Mouse (Mus musculus) midbrain, embryonic 10.5 days (tissue): ENCODE results near the gene B3gnt2. TPM values are rescaled to one million over a fixed set of nuclear protein-coding genes. Genes with fewer than 3 reads are reported as not detected.

ENCODE experiments used
- DNase-seq: peaks from one replicate; pipeline ENCODE4 v3.0.0-alpha.2; 2017; ENCODE audit warnings: low spot score
- H3K27ac ChIP-seq: fragments of 300-500 bp; sonication (generic); replicated peaks from 2 replicates; pipeline ENCODE4 v1.5.1; 2016; ENCODE audit warnings: mild to moderate bottlenecking
- H3K27me3 ChIP-seq: fragments of 300-500 bp; sonication (generic); 2 replicates; pipeline ENCODE4 v1.6.1; 2016; ENCODE audit warnings: low read depth, mild to moderate bottlenecking; ENCODE audit not compliant: poor library complexity, severe bottlenecking
- H3K36me3 ChIP-seq: fragments of 300-500 bp; sonication (generic); 2 replicates; pipeline ENCODE4 v1.6.1; 2016; ENCODE audit warnings: mild to moderate bottlenecking, moderate library complexity
- H3K4me1 ChIP-seq: fragments of 300-500 bp; sonication (generic); 2 replicates; pipeline ENCODE4 v1.6.1; 2016
- H3K4me3 ChIP-seq: fragments of 300-500 bp; sonication (generic); 2 replicates; pipeline ENCODE4 v1.5.1; 2016; ENCODE audit warnings: mild to moderate bottlenecking, moderate library complexity
- H3K9me3 ChIP-seq: fragments of 300-500 bp; sonication (generic); replicated peaks from 2 replicates; pipeline ENCODE4 v1.6.1; 2016; ENCODE audit warnings: mild to moderate bottlenecking
- WGBS: fragments of 180-500 bp; shearing (Covaris S2); methylation state at CpG from one replicate; pipeline ENCODE4 v1.1.7; 2016; 5-methylcytosine and 5-hydroxymethylcytosine counted together
- polyA plus RNA-seq: library from polyadenylated mRNA; unstranded; fragments of >200 nt; fragmentation: Nextera tagmentation; extraction: Ambion mirVana; gene quantifications from 2 replicates; pipeline ENCODE4 v1.2.1, GENCODE M21; 2016

Gene B3gnt2
- polyA plus RNA-seq, 1 experiment from 2014 or later = 2.7 TPM

- Histone ChIP-seq H3K4me1 (peaks cover 7% of the 10 kb centered on the region; the same call in 1 of the 2 replicates), H3K27me3 (no peaks in the 10 kb centered on the region), H3K27ac (no peak overlapping the region), H3K9me3 (no peaks in the 10 kb centered on the region), H3K4me3 (no peak overlapping the region), H3K36me3 (no peaks in the 10 kb centered on the region)
- WGBS = 80% methylated on average over 4 of the region's 4 CpGs
- no peak for DNase-seq
These were observed 97.0 kb downstream of the B3gnt2 start for GRCm38 (mm10) chr11:22763556-22764295.

- Histone ChIP-seq H3K9me3 (no peaks in the 10 kb centered on the region), H3K27me3 (no peaks in the 10 kb centered on the region), H3K36me3 (no peaks in the 10 kb centered on the region), H3K27ac (no peak overlapping the region), H3K4me3 (no peak overlapping the region), H3K4me1 (peaks cover 7% of the 10 kb centered on the region; the same call in 1 of the 2 replicates)
- 73% methylated on average over 1 of the region's 1 CpGs for WGBS
- no peak for DNase-seq
These were observed 97.7 kb downstream of the B3gnt2 start for GRCm38 (mm10) chr11:22763055-22763454.

- H3K27ac ChIP-seq = no peak overlapping the region
- H3K4me1 ChIP-seq = peaks cover 7% of the 10 kb centered on the region; the same call in 1 of the 2 replicates
- no peaks in the 10 kb centered on the region for H3K9me3 ChIP-seq
- H3K4me3 ChIP-seq = no peak overlapping the region
- WGBS = 91% methylated on average over 18 of the region's 18 CpGs
- H3K27me3 ChIP-seq = no peaks in the 10 kb centered on the region
- no peak for DNase-seq
- no peaks in the 10 kb centered on the region for H3K36me3 ChIP-seq
These were observed 98.4 kb downstream of the B3gnt2 start for GRCm38 (mm10) chr11:22762236-22762927.

- DNase-seq = no peak
These were observed 101.0 kb downstream of the B3gnt2 start for GRCm38 (mm10) chr11:22759783-22760182.

GRCm38 (mm10) chr11:22756168-22756980 lies 104.4 kb downstream of the B3gnt2 start:
- H3K27ac ChIP-seq = no peak overlapping the region
- H3K4me1 ChIP-seq = no peaks in the 10 kb centered on the region; the same call in 1 of the 2 replicates
- whole genome bisulfite sequencing = 90% methylated on average over 3 of the region's 3 CpGs
- no peaks in the 10 kb centered on the region for H3K36me3 ChIP-seq
- no peak overlapping the region for H3K4me3 ChIP-seq
- DNase-seq = no peak
- no peaks in the 10 kb centered on the region for H3K9me3 ChIP-seq
- no peaks in the 10 kb centered on the region for H3K27me3 ChIP-seq

More at GRCm38 (mm10) chr11:22759783-22760182, 101.0 kb downstream of the B3gnt2 start:
- Histone ChIP-seq H3K27ac (no peak overlapping the region), H3K27me3 (no peaks in the 10 kb centered on the region), H3K4me1 (peaks cover 7% of the 10 kb centered on the region; the same call in 1 of the 2 replicates), H3K36me3 (no peaks in the 10 kb centered on the region), H3K4me3 (no peak overlapping the region), H3K9me3 (no peaks in the 10 kb centered on the region)
- 80% methylated on average over 4 of the region's 4 CpGs for WGBS

- H3K4me1 ChIP-seq = no peaks in the 10 kb centered on the region; the same call in 1 of the 2 replicates
- no peaks in the 10 kb centered on the region for H3K9me3 ChIP-seq
- H3K4me3 ChIP-seq = no peak overlapping the region
- no peak overlapping the region for H3K27ac ChIP-seq
- H3K36me3 ChIP-seq = no peaks in the 10 kb centered on the region
- WGBS = 73% methylated on average over 1 of the region's 1 CpGs
- DNase-seq = no peak
- H3K27me3 ChIP-seq = no peaks in the 10 kb centered on the region
These were observed 105.6 kb downstream of the B3gnt2 start for GRCm38 (mm10) chr11:22755180-22755579.

GRCm38 (mm10) chr11:22752596-22752995 lies 108.2 kb downstream of the B3gnt2 start:
- WGBS = 49% methylated on average over 5 of the region's 5 CpGs
- no peak for DNase-seq
- Histone ChIP-seq H3K36me3 (no peaks in the 10 kb centered on the region), H3K4me1 (no peaks in the 10 kb centered on the region; the same call in 1 of the 2 replicates), H3K27me3 (no peaks in the 10 kb centered on the region), H3K27ac (no peak overlapping the region), H3K4me3 (no peak overlapping the region), H3K9me3 (no peaks in the 10 kb centered on the region)

- no peak overlapping the region for H3K4me3 ChIP-seq
- 89% methylated on average over 3 of the region's 3 CpGs for WGBS
- no peak overlapping the region for H3K27ac ChIP-seq
- H3K4me1 ChIP-seq = no peaks in the 10 kb centered on the region; the same call in 1 of the 2 replicates
- H3K9me3 ChIP-seq = no peaks in the 10 kb centered on the region
- DNase-seq = no peak
- H3K36me3 ChIP-seq = no peaks in the 10 kb centered on the region
- H3K27me3 ChIP-seq = 0 out of 2 replicates have a peak, but pooled peaks cover 1% of the 10 kb centered on the region
These were observed 109.2 kb downstream of the B3gnt2 start for GRCm38 (mm10) chr11:22751592-22751991.

- Histone ChIP-seq H3K9me3 (peaks cover 16% of the 10 kb centered on the region), H3K36me3 (no peaks in the 10 kb centered on the region), H3K27ac (no peak overlapping the region), H3K4me1 (peaks cover 4% of the 10 kb centered on the region), H3K27me3 (0 out of 2 replicates have a peak, but pooled peaks cover 6% of the 10 kb centered on the region), H3K4me3 (no peak overlapping the region)
- 77% methylated on average over 7 of the region's 7 CpGs for WGBS
- no peak for DNase-seq
These were observed 113.4 kb downstream of the B3gnt2 start for GRCm38 (mm10) chr11:22747406-22747805.

- H3K4me1 ChIP-seq = peaks cover 20% of the 10 kb centered on the region
- H3K36me3 ChIP-seq = no peaks in the 10 kb centered on the region
- H3K27ac ChIP-seq = no peak overlapping the region
- DNase-seq = no peak
- H3K9me3 ChIP-seq = peaks cover 16% of the 10 kb centered on the region
- no peak overlapping the region for H3K4me3 ChIP-seq
- H3K27me3 ChIP-seq = peaks cover 12% of the 10 kb centered on the region; the same call in 1 of the 2 replicates
These were observed 115.4 kb downstream of the B3gnt2 start for GRCm38 (mm10) chr11:22745356-22745755.

GRCm38 (mm10) chr11:22743561-22744269 lies 117.0 kb downstream of the B3gnt2 start:
- Histone ChIP-seq H3K27me3 (peaks cover 23% of the 10 kb centered on the region), H3K27ac (no peak overlapping the region), H3K9me3 (peaks cover 16% of the 10 kb centered on the region), H3K4me3 (no peak overlapping the region), H3K4me1 (peaks cover 20% of the 10 kb centered on the region), H3K36me3 (no peaks in the 10 kb centered on the region)
- no peak for DNase-seq
- WGBS = 95% methylated on average over 5 of the region's 5 CpGs
